Mouse (Mus musculus): ENCODE measurements at regions not wholly inside any gene's neighbourhood (a gene's known extent, or its start where the extent isn't known, plus 50 kb on each side); places are given as distances from the start of the nearest gene placed in this dataset.

GRCm38 (mm10) chr13:15802043-15802795 lies 209.4 kb upstream of the Inhba start:
- peak; percentile 27 to 51 for DNase-seq

- no peak for DNase-seq
Measured at GRCm38 (mm10) chr13:15803965-15804364, 207.7 kb upstream of the Inhba start.

GRCm38 (mm10) chr13:15806925-15807324 lies 204.7 kb upstream of the Inhba start:
- no peak for DNase-seq

- no peak for DNase-seq
Measured at GRCm38 (mm10) chr13:15822261-15822850, 189.3 kb upstream of the Inhba start.

- DNase-seq: no peak
Measured at GRCm38 (mm10) chr13:15845806-15846205, 165.8 kb upstream of the Inhba start.

- DNase-seq: no peak
Measured at GRCm38 (mm10) chr13:15848017-15848416, 163.6 kb upstream of the Inhba start.

- DNase-seq: no peak
Measured at GRCm38 (mm10) chr13:15849129-15849528, 162.5 kb upstream of the Inhba start.

GRCm38 (mm10) chr13:15850358-15850757 lies 161.3 kb upstream of the Inhba start:
- no peak for DNase-seq

- no peak for DNase-seq
Measured at GRCm38 (mm10) chr13:15853022-15853566, 158.6 kb upstream of the Inhba start.

- DNase-seq: no peak
Measured at GRCm38 (mm10) chr13:15862941-15863340, 148.7 kb upstream of the Inhba start.

GRCm38 (mm10) chr13:15863344-15863743 lies 148.3 kb upstream of the Inhba start:
- no peak for DNase-seq

- DNase-seq: no peak
Measured at GRCm38 (mm10) chr13:15867046-15867561, 144.5 kb upstream of the Inhba start.

- no peak for DNase-seq
Measured at GRCm38 (mm10) chr13:15877606-15878005, 134.0 kb upstream of the Inhba start.

GRCm38 (mm10) chr13:15879576-15879975 lies 132.1 kb upstream of the Inhba start:
- DNase-seq: no peak

- no peak for DNase-seq
Measured at GRCm38 (mm10) chr13:15890794-15891193, 120.9 kb upstream of the Inhba start.

GRCm38 (mm10) chr13:15891403-15891802 lies 120.2 kb upstream of the Inhba start:
- DNase-seq: no peak

- no peak for DNase-seq
Measured at GRCm38 (mm10) chr13:15898201-15898600, 113.5 kb upstream of the Inhba start.

- no peak for DNase-seq
Measured at GRCm38 (mm10) chr13:15901710-15902675, 109.7 kb upstream of the Inhba start.

GRCm38 (mm10) chr13:15907806-15908205 lies 103.8 kb upstream of the Inhba start:
- DNase-seq: no peak

GRCm38 (mm10) chr13:15910578-15910977 lies 101.1 kb upstream of the Inhba start:
- no peak for DNase-seq

GRCm38 (mm10) chr13:15911263-15911662 lies 100.4 kb upstream of the Inhba start:
- DNase-seq: no peak

GRCm38 (mm10) chr13:15914270-15914669 lies 97.4 kb upstream of the Inhba start:
- no peak for DNase-seq

- peak in 1 of 2 experiments; percentile 9 for DNase-seq
Measured at GRCm38 (mm10) chr13:15929890-15930289, 81.8 kb upstream of the Inhba start.
